Mouse (Mus musculus) forebrain, embryonic 11.5 days (tissue): ENCODE data around the gene Clic1. TPM values are rescaled to one million over a fixed set of nuclear protein-coding genes. Genes with fewer than 3 reads are reported as not detected.

ENCODE experiments used
- ATAC-seq: fragments of 200-750 bp; cut with Nextera tagmentation; replicated peaks from 2 replicates; pipeline ENCODE4 v1.8.0; 2017; ENCODE audit warnings: moderate TSS enrichment; ENCODE audit not compliant: low FRiP score
- DNase-seq: peaks from one replicate; pipeline ENCODE4 v3.0.0-alpha.2; 2017; ENCODE audit warnings: low spot score
- H3K27ac ChIP-seq: fragments of 300-500 bp; sonication (generic); 2 replicates; pipeline ENCODE4 v1.5.1; 2014; ENCODE audit warnings: low read depth, low read length
- H3K27me3 ChIP-seq: fragments of 300-500 bp; sonication (generic); 2 replicates; pipeline ENCODE4 v1.6.1; 2014; ENCODE audit warnings: mild to moderate bottlenecking, low read length, mixed read lengths; ENCODE audit not compliant: control insufficient read depth, insufficient read depth
- H3K36me3 ChIP-seq: fragments of 300-500 bp; sonication (generic); 2 replicates; pipeline ENCODE4 v1.6.1; 2014; ENCODE audit warnings: mild to moderate bottlenecking, low read length, moderate library complexity, mixed read lengths; ENCODE audit not compliant: control insufficient read depth, insufficient read depth
- H3K4me1 ChIP-seq: fragments of 300-500 bp; sonication (generic); replicated peaks from 2 replicates; pipeline ENCODE4 v1.6.1; 2014; ENCODE audit warnings: low read length, mixed read lengths; ENCODE audit not compliant: control insufficient read depth, insufficient read depth
- H3K4me2 ChIP-seq: fragments of 300-500 bp; sonication (generic); 2 replicates; pipeline ENCODE4 v1.6.1; 2014; ENCODE audit warnings: low read depth, mild to moderate bottlenecking, low read length, moderate library complexity, mixed read lengths; ENCODE audit not compliant: severe bottlenecking
- H3K4me3 ChIP-seq: fragments of 300-500 bp; sonication (generic); 2 replicates; pipeline ENCODE4 v1.5.1; 2014; ENCODE audit warnings: low read depth, low read length
- H3K9ac ChIP-seq: fragments of 300-500 bp; sonication (generic); 2 replicates; pipeline ENCODE4 v1.6.1; 2014; ENCODE audit warnings: low read length
- H3K9me3 ChIP-seq: fragments of 300-500 bp; sonication (generic); 2 replicates; pipeline ENCODE4 v1.6.1; 2016; ENCODE audit warnings: low read length, mixed read lengths; ENCODE audit not compliant: control insufficient read depth
- WGBS: fragments of 180-500 bp; shearing (Covaris S2); extraction: QIAGEN DNeasy Blood & Tissue Kit; methylation state at CpG from one replicate; pipeline ENCODE4 v1.1.7; 2014; 5-methylcytosine and 5-hydroxymethylcytosine counted together
- polyA plus RNA-seq: library from polyadenylated mRNA; unstranded; fragments of >200 nt; fragmentation: Nextera tagmentation; extraction: Ambion mirVana; gene quantifications from 2 replicates; pipeline ENCODE4 v1.2.1, GENCODE M21; 2014

Clic1 gene
- polyA plus RNA-seq, 1 experiment from 2014 or later, result 67.7 TPM

- peak; percentile 76 for ATAC-seq
- 6% methylated on average over 48 of the region's 48 CpGs for WGBS
- H3K9me3 ChIP-seq, result no peaks in the 10 kb centered on the region
- peak overlapping the region; percentile 89 for H3K4me2 ChIP-seq
- no peaks in the 10 kb centered on the region for H3K27me3 ChIP-seq
- DNase-seq, result no peak
- peak overlapping the region; percentile 62 for H3K27ac ChIP-seq
- peak overlapping the region; percentile 39 for H3K4me3 ChIP-seq
- H3K9ac ChIP-seq, result peak overlapping the region; percentile 93
- H3K36me3 ChIP-seq, result no peaks in the 10 kb centered on the region
- peaks cover 21% of the 10 kb centered on the region for H3K4me1 ChIP-seq
These were observed 3.7 kb upstream of the Clic1 start for GRCm38 (mm10) chr17:35045807-35046680.

DNA sequence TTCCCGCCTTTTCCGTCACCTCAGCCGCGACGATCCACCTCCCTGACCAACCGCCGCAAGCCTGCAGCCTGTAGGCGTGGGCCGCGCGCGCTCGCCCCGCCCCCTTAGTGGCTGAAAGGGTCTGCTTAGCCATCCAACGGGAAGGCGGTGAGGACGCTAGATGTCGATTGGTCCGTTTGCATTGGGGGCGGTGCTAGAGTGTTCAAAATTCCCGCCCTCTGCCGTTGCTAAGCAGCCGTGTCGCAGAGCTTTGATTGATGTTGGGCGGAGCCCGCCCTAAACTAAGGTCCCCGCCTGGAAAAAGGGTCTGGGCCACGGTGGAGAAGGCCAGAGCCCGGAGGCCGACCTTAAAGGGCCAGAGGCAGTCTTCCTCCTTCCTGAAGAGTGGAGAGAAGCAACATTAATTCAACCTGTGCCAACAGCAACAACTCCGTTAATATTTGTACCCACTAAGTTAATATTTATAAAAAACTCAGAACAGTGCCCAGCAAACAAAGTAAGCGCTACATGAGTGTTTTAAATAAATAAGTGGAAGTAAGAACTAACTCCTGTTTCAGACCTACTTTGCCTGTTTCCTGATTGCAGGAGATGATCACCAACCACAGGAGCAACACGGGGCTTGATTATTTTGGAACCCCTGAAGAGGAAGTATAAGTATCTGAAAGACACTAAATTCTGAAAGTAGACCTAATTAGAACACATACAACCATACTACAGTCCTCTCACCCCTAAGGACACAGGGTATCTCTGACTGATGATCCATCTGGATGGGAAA lies 2.9 kb upstream of the Clic1 start, which contains the start of gene Msh5:
Gene Msh5, minus strand, starts transcription at position 65 of the 775 bp plus-strand sequence.
- Histone ChIP-seq H3K9ac (peak within 1 kb of the TSS; percentile 93), H3K27ac (peak within 1 kb of the TSS; percentile 62), H3K36me3 (no peaks in the 10 kb centered on the region), H3K9me3 (no peaks in the 10 kb centered on the region), H3K4me2 (peak within 1 kb of the TSS; percentile 89), H3K4me1 (peaks cover 27% of the 10 kb centered on the region), H3K27me3 (no peaks in the 10 kb centered on the region), H3K4me3 (peak within 1 kb of the TSS; percentile 39)
- ATAC-seq, result peak; percentile 98
- DNase-seq, result peak; percentile 100
- WGBS, result 3% methylated on average over 33 of the region's 33 CpGs

DNA sequence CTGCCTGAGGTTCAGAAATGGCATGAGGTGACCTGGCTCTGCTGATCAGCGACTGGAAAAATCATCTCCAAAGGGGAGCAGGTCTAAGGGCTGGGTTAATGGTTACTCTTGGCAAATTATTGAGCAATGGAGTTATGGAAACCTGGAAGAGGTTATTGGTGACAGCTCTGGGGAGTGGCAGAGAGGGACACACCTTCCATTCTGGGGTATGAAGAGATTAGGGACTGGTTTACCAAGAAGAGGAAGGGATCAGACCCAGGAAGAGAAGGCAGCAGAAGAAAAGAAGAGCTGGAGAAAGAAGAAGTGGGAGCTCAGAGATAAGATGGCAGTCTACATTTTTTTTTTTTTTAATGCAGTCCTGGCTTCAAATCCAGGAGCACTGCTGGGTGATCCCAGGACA lies 2.1 kb upstream of the Clic1 start:
- 50% methylated on average over 1 of the region's 1 CpGs for WGBS
- Histone ChIP-seq H3K4me2 (no peak overlapping the region), H3K4me3 (no peak overlapping the region), H3K4me1 (peaks cover 32% of the 10 kb centered on the region), H3K9me3 (no peaks in the 10 kb centered on the region), H3K27ac (peak overlapping the region; percentile 39; the same call in 1 of the 2 replicates), H3K36me3 (no peaks in the 10 kb centered on the region), H3K27me3 (no peaks in the 10 kb centered on the region), H3K9ac (peak overlapping the region; percentile 25; the same call in 1 of the 2 replicates)
- ATAC-seq, result no peak
- no peak for DNase-seq

- Histone ChIP-seq H3K9me3 (no peaks in the 10 kb centered on the region), H3K36me3 (no peaks in the 10 kb centered on the region), H3K4me1 (peaks cover 32% of the 10 kb centered on the region), H3K9ac (peak overlapping the region; percentile 27; the same call in 1 of the 2 replicates), H3K27ac (no peak overlapping the region), H3K4me2 (0 out of 2 replicates have a peak overlapping the region, but pooled peaks have one; percentile 18), H3K4me3 (no peak overlapping the region), H3K27me3 (no peaks in the 10 kb centered on the region)
- 46% methylated on average over 11 of the region's 11 CpGs for WGBS
- ATAC-seq (no peak), DNase-seq (no peak)
These were observed 1.4 kb upstream of the Clic1 start for GRCm38 (mm10) chr17:35048149-35048931.

- Histone ChIP-seq H3K4me3 (no peak overlapping the region), H3K9me3 (no peaks in the 10 kb centered on the region; the same call in 1 of the 2 replicates), H3K27ac (peak overlapping the region; percentile 86), H3K4me1 (peaks cover 32% of the 10 kb centered on the region), H3K36me3 (peaks cover under 1% of the 10 kb centered on the region; the same call in 1 of the 2 replicates), H3K4me2 (peak overlapping the region; percentile 88; the same call in 1 of the 2 replicates), H3K27me3 (no peaks in the 10 kb centered on the region), H3K9ac (peak overlapping the region; percentile 79; the same call in 1 of the 2 replicates)
- DNase-seq (peak; percentile 43), ATAC-seq (no peak)
- 79% methylated on average over 5 of the region's 5 CpGs for WGBS
These were observed 780 bp upstream of the Clic1 start for GRCm38 (mm10) chr17:35048932-35049440.

- Histone ChIP-seq H3K27me3 (no peaks in the 10 kb centered on the region), H3K4me3 (peak overlapping the region; percentile 58), H3K27ac (peak overlapping the region; percentile 86), H3K36me3 (peaks cover 5% of the 10 kb centered on the region), H3K9ac (peak overlapping the region; percentile 79), H3K9me3 (no peaks in the 10 kb centered on the region; the same call in none of the 2 replicates), H3K4me2 (peak overlapping the region; percentile 88), H3K4me1 (peaks cover 32% of the 10 kb centered on the region)
- ATAC-seq (no peak), DNase-seq (peak; percentile 82)
- 2% methylated on average over 27 of the region's 27 CpGs for WGBS
These were observed 472 bp downstream of the Clic1 start for GRCm38 (mm10) chr17:35050126-35050750.

GRCm38 (mm10) chr17:35051156-35052086 lies 1.7 kb downstream of the Clic1 start:
- Histone ChIP-seq H3K4me1 (peaks cover 29% of the 10 kb centered on the region), H3K27ac (peak overlapping the region; percentile 91), H3K9ac (peak overlapping the region; percentile 74), H3K4me3 (peak overlapping the region; percentile 58), H3K27me3 (no peaks in the 10 kb centered on the region), H3K36me3 (peaks cover 11% of the 10 kb centered on the region), H3K9me3 (no peaks in the 10 kb centered on the region; the same call in none of the 2 replicates), H3K4me2 (peak overlapping the region; percentile 88)
- ATAC-seq (peak; percentile 43), DNase-seq (peak; percentile 81)
- WGBS, result 2% methylated on average over 21 of the region's 21 CpGs
